Mouse (Mus musculus) central nervous system, embryonic 18 days (tissue): ENCODE data around the gene Tfcp2. TPM values are rescaled to one million over a fixed set of nuclear protein-coding genes. Genes with fewer than 3 reads are reported as not detected.

Experiments
- polyA plus RNA-seq: library from polyadenylated mRNA; depleted of rRNA; stranded (reverse); fragments of >200 nt; gene quantifications from 2 replicates; pipeline ENCODE4 v1.2.3, GENCODE M21; 2012; rRNA removed

Tfcp2 gene
- polyA plus RNA-seq = 26.2 and 26.5 TPM in 2 replicates

GRCm38 (mm10) chr15:100551326-100552307, at the start of gene Tfcp2:
TSS of gene Tfcp2 (minus strand) at chr15:100552008.

DNA sequence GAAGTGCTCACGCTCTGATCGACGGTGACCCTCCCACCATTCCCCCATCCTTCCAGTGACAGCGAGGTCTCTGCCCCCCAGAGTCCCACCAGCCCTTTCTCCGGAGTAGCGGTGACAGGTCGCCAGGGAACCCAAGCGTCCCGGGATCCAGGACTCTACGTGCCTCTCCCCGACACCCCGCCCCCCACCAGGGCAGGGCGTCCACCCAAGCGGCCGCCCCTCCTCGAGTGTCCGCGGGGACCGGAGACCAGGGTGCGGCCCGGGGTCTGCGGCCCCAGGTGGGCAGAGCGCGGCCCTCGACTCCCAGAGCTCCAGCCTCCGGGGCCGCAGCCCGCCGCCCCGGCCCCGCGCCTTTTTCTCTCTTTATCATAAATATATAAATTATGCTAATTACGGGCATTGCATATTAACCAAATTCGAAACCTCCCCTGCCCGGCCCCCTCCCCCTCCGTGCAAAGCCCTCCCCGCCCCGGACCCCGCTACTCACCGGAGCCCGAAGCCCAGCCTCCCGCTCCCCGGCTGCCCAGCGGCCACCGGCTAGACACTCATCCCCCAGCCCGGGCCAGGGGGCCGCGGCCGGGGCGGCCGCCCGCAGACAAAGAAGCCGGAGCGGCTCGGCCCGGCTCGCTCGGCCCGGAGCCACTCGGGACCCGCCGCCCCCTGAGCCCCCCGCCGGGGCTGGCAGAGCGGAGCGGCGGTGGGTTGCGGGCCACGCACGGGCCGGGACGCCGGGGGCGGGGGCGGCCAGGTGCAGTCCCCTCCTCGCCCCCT, 47.7 kb upstream of the Tfcp2 start, which contains the start of gene Pou6f1:
Gene Pou6f1 (minus strand): TSS at position 709 of the 771 bp plus-strand sequence.

DNA sequence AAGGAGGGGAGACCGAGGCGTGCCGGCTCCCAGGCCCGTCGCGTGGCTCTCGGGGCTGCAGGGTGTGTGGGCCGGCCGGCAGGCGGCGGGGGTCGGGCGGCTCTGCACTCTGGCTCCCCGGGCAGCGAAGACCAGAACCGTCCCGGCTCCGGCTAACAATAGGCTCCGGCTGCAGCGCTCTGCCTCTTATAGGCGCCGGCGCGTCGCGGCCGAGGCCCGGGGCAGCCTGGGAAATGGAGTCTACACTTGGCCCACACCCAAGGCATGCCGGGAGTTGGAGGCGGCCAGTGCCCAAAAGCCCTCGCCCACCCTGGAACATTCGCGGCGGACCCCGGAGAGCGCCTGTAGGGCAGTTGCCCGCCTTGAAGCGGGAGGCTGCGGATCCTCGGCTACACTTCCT, 56.7 kb downstream of the Tfcp2 start, which contains the start of gene Csrnp2:
Gene Csrnp2 (minus strand): TSS at position 387 of the 400 bp plus-strand sequence.

GRCm38 (mm10) chr15:100468295-100469188, 83.3 kb downstream of the Tfcp2 start, which contains the start of gene Letmd1:
TSS of gene Letmd1 (plus strand) at chr15:100469023.

Other genes starting within 250 kb of the Tfcp2 start
- gene Mettl7a1, start 247.9 kb downstream of the Tfcp2 start, polyA plus RNA-seq = 10.0 and 10.4 TPM in 2 replicates
- 0.05 and 0.09 TPM in 2 replicates for gene Mettl7a3, start 217.1 kb downstream of the Tfcp2 start, polyA plus RNA-seq
- not detected in 2 replicates for gene Methig1, start 198.9 kb downstream of the Tfcp2 start, polyA plus RNA-seq
- not detected in 2 replicates for gene Mettl7a2, start 198.8 kb downstream of the Tfcp2 start, polyA plus RNA-seq
- gene Higd1c, start 187.5 kb downstream of the Tfcp2 start, polyA plus RNA-seq = not detected in 2 replicates
- 0.03 TPM in 1 of 2 replicates, not detected in the other for gene Gm5475, start 129.9 kb downstream of the Tfcp2 start, polyA plus RNA-seq
- gene Slc11a2, start 126.9 kb downstream of the Tfcp2 start, polyA plus RNA-seq = 43.8 and 44.8 TPM in 2 replicates
- gene Letmd1, start 83.0 kb downstream of the Tfcp2 start, polyA plus RNA-seq = 82.2 and 85.7 TPM in 2 replicates
- 36.0 and 37.7 TPM in 2 replicates for gene Csrnp2, start 56.5 kb downstream of the Tfcp2 start, polyA plus RNA-seq
- gene Pou6f1, start 48.0 kb upstream of the Tfcp2 start, polyA plus RNA-seq = 69.9 and 81.7 TPM in 2 replicates
- gene Dazap2, start 63.3 kb upstream of the Tfcp2 start, polyA plus RNA-seq = 114 and 118 TPM in 2 replicates
- 3.6 and 4.2 TPM in 2 replicates for gene Smagp, start 84.9 kb upstream of the Tfcp2 start, polyA plus RNA-seq
- 0.82 and 1.2 TPM in 2 replicates for gene Bin2, start 117.5 kb upstream of the Tfcp2 start, polyA plus RNA-seq
- gene Cela1, start 135.9 kb upstream of the Tfcp2 start, polyA plus RNA-seq = 0.52 and 0.54 TPM in 2 replicates
- gene Galnt6, start 177.4 kb upstream of the Tfcp2 start, polyA plus RNA-seq = 0.19 and 0.37 TPM in 2 replicates
- gene Slc4a8, start 209.7 kb upstream of the Tfcp2 start, polyA plus RNA-seq = 25.9 and 27.3 TPM in 2 replicates